Mouse (Mus musculus): ENCODE results near the gene Polrmt.

Gene Polrmt

GRCm38 (mm10) chr10:79740863-79741262 is 5.5 kb downstream of the Polrmt start:
- DNase-seq, result no peak

GRCm38 (mm10) chr10:79739234-79739633 is 7.1 kb downstream of the Polrmt start:
- no peak for DNase-seq

- peak in 1 of 2 experiments; percentile 57 for DNase-seq
Measured at GRCm38 (mm10) chr10:79738259-79738658, 8.1 kb downstream of the Polrmt start.

GRCm38 (mm10) chr10:79736706-79737105 is 9.7 kb downstream of the Polrmt start:
- peak in 1 of 2 experiments; percentile 47 for DNase-seq

- DNase-seq, result no peak
Measured at GRCm38 (mm10) chr10:79735361-79735760, 11.0 kb downstream of the Polrmt start.

- no peak for DNase-seq
Measured at GRCm38 (mm10) chr10:79733847-79734246, 12.5 kb downstream of the Polrmt start.

GRCm38 (mm10) chr10:79732500-79732899 is 13.9 kb downstream of the Polrmt start:
- peak; percentile 50 to 64 for DNase-seq

GRCm38 (mm10) chr10:79729357-79729965 is 16.9 kb downstream of the Polrmt start:
- peak in 1 of 2 experiments; percentile 51 for DNase-seq

- DNase-seq, result no peak
Measured at GRCm38 (mm10) chr10:79728323-79729249, 17.8 kb downstream of the Polrmt start.

- peak; percentile 53 to 66 for DNase-seq
Measured at GRCm38 (mm10) chr10:79726090-79726489, 20.3 kb downstream of the Polrmt start.

- no peak for DNase-seq
Measured at GRCm38 (mm10) chr10:79723692-79724091, 22.7 kb downstream of the Polrmt start.

GRCm38 (mm10) chr10:79723047-79723446 is 23.3 kb downstream of the Polrmt start:
- no peak for DNase-seq

GRCm38 (mm10) chr10:79721089-79721488 is 25.3 kb downstream of the Polrmt start:
- DNase-seq, result no peak

GRCm38 (mm10) chr10:79717640-79718357 is 28.6 kb downstream of the Polrmt start:
- DNase-seq, result peak; percentile 51 to 58

- DNase-seq, result peak; percentile 59 to 72
Measured at GRCm38 (mm10) chr10:79716988-79717355, 29.4 kb downstream of the Polrmt start.

GRCm38 (mm10) chr10:79716254-79716987 is 30.0 kb downstream of the Polrmt start, which contains the start of gene Hcn2:
Gene Hcn2, plus strand, starts transcription at chr10:79716634.
- peak; percentile 52 to 65 for DNase-seq

- DNase-seq, result no peak
Measured at GRCm38 (mm10) chr10:79714996-79715395, 31.4 kb downstream of the Polrmt start.

- no peak for DNase-seq
Measured at GRCm38 (mm10) chr10:79713163-79713562, 33.2 kb downstream of the Polrmt start.

- peak; percentile 86 for DNase-seq
Measured at GRCm38 (mm10) chr10:79712499-79713126, 33.8 kb downstream of the Polrmt start.

GRCm38 (mm10) chr10:79712029-79712428 is 34.4 kb downstream of the Polrmt start:
- no peak for DNase-seq

- DNase-seq, result no peak
Measured at GRCm38 (mm10) chr10:79709307-79709706, 37.1 kb downstream of the Polrmt start.

- no peak for DNase-seq
Measured at GRCm38 (mm10) chr10:79708668-79709067, 37.7 kb downstream of the Polrmt start.
